Mouse (Mus musculus) liver, postnatal 0 days (tissue): Measurements from ENCODE around the gene Ttc29.

ENCODE experiments used
- CTCF ChIP-seq: sonication (generic); IDR thresholded peaks from 2 replicates; pipeline ENCODE4 v1.5.1; 2016; ENCODE audit warnings: antibody characterized with exemption, low read depth
- EP300 ChIP-seq: IDR thresholded peaks from 2 replicates; pipeline ENCODE4 v1.6.1; 2016; ENCODE audit warnings: antibody characterized with exemption, low read depth, mild to moderate bottlenecking

- TF ChIP-seq CTCF (no peak), EP300 (no peak)
These were observed 82.4 kb downstream of the Ttc29 start for GRCm38 (mm10) chr8:78295494-78295893.
